Mouse (Mus musculus): ENCODE measurements at regions not wholly inside any gene's neighbourhood (a gene's known extent, or its start where the extent isn't known, plus 50 kb on each side); places are given as distances from the start of the nearest gene placed in this dataset.

DNA sequence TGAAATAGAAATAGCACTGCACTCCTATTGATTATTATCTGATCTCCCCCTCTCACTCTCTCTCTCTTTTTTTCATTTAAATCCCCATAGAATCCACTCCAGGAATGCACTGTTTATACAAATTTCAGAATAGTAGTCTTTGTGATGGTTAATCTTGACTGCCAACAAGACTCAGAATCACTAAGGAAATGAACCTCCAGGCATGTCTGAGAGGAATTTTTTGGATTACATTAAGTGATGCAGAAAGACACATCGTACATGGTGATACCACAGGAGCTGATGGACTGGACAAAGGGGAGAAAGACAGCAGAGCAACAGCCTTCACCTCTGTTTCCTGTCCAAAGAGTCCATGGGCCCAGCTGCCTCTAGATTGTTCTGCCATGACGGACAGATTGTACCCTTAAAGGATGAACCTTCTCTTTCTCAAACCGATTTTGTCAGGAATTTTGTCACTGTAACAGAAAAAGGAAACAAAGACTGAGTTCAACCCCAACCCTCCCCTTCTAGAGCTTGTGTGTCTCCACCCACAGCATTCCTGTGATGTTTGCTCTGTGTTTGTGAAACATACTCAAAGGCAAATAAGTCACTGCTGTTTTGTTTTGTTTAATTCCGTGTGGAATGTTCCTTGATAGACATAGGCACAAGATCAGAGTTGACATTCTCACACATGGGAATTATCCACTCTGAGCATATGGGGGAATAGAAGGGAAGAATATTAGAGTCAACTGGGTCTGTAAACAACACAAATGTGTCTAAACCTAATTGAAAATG, 59.1 kb upstream of the Gm34302 start:
- Histone ChIP-seq H3K27ac (no peak overlapping the region), H3K27me3 (no peaks in the 10 kb centered on the region), H3K4me2 (no peak overlapping the region), H3K4me1 (replicated peaks) (no peaks in the 10 kb centered on the region), H3K4me3 (no peak overlapping the region), H3K9ac (no peak overlapping the region), H3K9me3 (replicated peaks) (no peaks in the 10 kb centered on the region), H3K36me3 (no peaks in the 10 kb centered on the region)
- 54% methylated on average over 4 of the region's 4 CpGs for WGBS
- no peak for ATAC-seq (replicated peaks; ENCODE audit: insufficient number of reproducible peaks, insufficient read depth, low FRiP score, low read depth)

DNA sequence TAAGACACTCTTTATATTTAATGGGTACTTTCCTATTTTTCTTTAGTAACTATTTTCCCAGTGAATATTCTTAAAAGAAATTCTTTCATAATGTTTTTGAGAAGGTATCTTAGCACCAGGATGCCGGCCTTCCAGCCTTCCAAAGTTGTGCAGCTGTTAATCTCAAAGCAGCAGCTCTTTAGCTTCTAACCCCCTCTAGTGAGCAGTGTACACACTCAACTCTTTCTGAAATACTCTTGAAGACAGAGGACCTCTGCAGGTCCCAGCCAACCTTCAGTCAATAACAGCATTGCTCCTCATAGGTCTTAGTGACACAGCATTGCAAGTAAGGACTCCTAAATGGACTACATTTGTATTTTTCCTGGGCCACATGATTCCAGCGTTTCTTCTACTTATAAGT, 55.2 kb upstream of the Gm34302 start:
- no peaks in the 10 kb centered on the region for H3K27me3 ChIP-seq
- H3K9me3 ChIP-seq (replicated peaks), result no peaks in the 10 kb centered on the region
- no peaks in the 10 kb centered on the region for H3K36me3 ChIP-seq
- no peak overlapping the region for H3K4me2 ChIP-seq
- WGBS, result 60% methylated on average over 2 of the region's 2 CpGs
- no peak overlapping the region for H3K27ac ChIP-seq
- H3K4me3 ChIP-seq, result no peak overlapping the region
- no peak for ATAC-seq (replicated peaks; ENCODE audit: insufficient number of reproducible peaks, insufficient read depth, low FRiP score, low read depth)
- H3K9ac ChIP-seq, result no peak overlapping the region
- H3K4me1 ChIP-seq (replicated peaks), result no peaks in the 10 kb centered on the region

GRCm38 (mm10) chr3:63534141-63534540, 50.5 kb upstream of the Gm34302 start:
- Histone ChIP-seq H3K4me2 (no peak overlapping the region), H3K27me3 (no peaks in the 10 kb centered on the region), H3K9me3 (replicated peaks) (no peaks in the 10 kb centered on the region), H3K27ac (no peak overlapping the region), H3K9ac (no peak overlapping the region), H3K36me3 (no peaks in the 10 kb centered on the region), H3K4me3 (no peak overlapping the region), H3K4me1 (replicated peaks) (no peaks in the 10 kb centered on the region)
- WGBS, result 25% methylated on average over 2 of the region's 2 CpGs
- ATAC-seq (replicated peaks; ENCODE audit: insufficient number of reproducible peaks, insufficient read depth, low FRiP score, low read depth), result no peak

Data from heart, embryonic 15.5 days (tissue).